Mouse (Mus musculus) lung, adult 18-20 months (tissue): Measurements from ENCODE around the gene Ptprh.
"Not testable (repeated sequence)": the region's sequence is repeated elsewhere in the genome, so short reads cannot be mapped to it uniquely, and the experiment has no call there.

Source experiments
- DNase-seq, 2 experiments: peaks; one replicate each; pipeline ENCODE4 v3.0.0; 2022; ENCODE audit warnings: mixed read lengths in 2 of 2

The Ptprh gene

GRCm38 (mm10) chr7:4597046-4597445, 6.8 kb downstream of the Ptprh start:
- not testable (repeated sequence) for DNase-seq

GRCm38 (mm10) chr7:4581481-4581880, 22.4 kb downstream of the Ptprh start:
- not testable (repeated sequence) for DNase-seq

GRCm38 (mm10) chr7:4572361-4572760, 31.5 kb downstream of the Ptprh start:
- DNase-seq: not testable (repeated sequence)

GRCm38 (mm10) chr7:4562660-4563059, 41.2 kb downstream of the Ptprh start:
- no peak for DNase-seq

- no peak for DNase-seq
These were observed 46.7 kb downstream of the Ptprh start for GRCm38 (mm10) chr7:4557167-4557560.

GRCm38 (mm10) chr7:4556256-4557166, 47.3 kb downstream of the Ptprh start:
- peak; percentile 60 to 66 for DNase-seq

- peak in 1 of 2 experiments; percentile 14 for DNase-seq
These were observed 56.6 kb downstream of the Ptprh start, which contains the start of gene Syt5 for GRCm38 (mm10) chr7:4547221-4547641. Syt5 (minus strand) TSS chr7:4547541.

- DNase-seq: peak; percentile 38 to 59
These were observed 57.2 kb downstream of the Ptprh start for GRCm38 (mm10) chr7:4546591-4547131.

GRCm38 (mm10) chr7:4546050-4546449, 57.8 kb downstream of the Ptprh start:
- no peak for DNase-seq

GRCm38 (mm10) chr7:4542013-4542412, 61.8 kb downstream of the Ptprh start:
- no peak for DNase-seq

GRCm38 (mm10) chr7:4541344-4541743, 62.5 kb downstream of the Ptprh start:
- no peak for DNase-seq

- no peak for DNase-seq
These were observed 64.8 kb downstream of the Ptprh start for GRCm38 (mm10) chr7:4539019-4539418.

- DNase-seq: no peak
These were observed 66.7 kb downstream of the Ptprh start for GRCm38 (mm10) chr7:4537181-4537580.

GRCm38 (mm10) chr7:4536369-4536768, 67.5 kb downstream of the Ptprh start:
- no peak for DNase-seq

GRCm38 (mm10) chr7:4532005-4532729, 71.7 kb downstream of the Ptprh start, which contains the start of gene Dnaaf3:
Dnaaf3 (minus strand) TSS chr7:4532453.
- peak; percentile 74 to 81 for DNase-seq

- not testable (repeated sequence) for DNase-seq
These were observed 73.7 kb downstream of the Ptprh start for GRCm38 (mm10) chr7:4530166-4530565.

- DNase-seq: no peak
These were observed 76.5 kb downstream of the Ptprh start for GRCm38 (mm10) chr7:4527302-4527689.

GRCm38 (mm10) chr7:4526341-4527301, 77.2 kb downstream of the Ptprh start:
- peak; percentile 79 to 80 for DNase-seq

- DNase-seq: peak; percentile 32 to 41
These were observed 79.5 kb downstream of the Ptprh start, which contains the start of gene Tnni3 for GRCm38 (mm10) chr7:4524212-4524922. Tnni3 (minus strand) TSS chr7:4524229.

GRCm38 (mm10) chr7:4523205-4524130, 80.4 kb downstream of the Ptprh start:
- no peak for DNase-seq
